Mouse (Mus musculus): ENCODE data around the gene Kif2c.

Gene Kif2c

DNA sequence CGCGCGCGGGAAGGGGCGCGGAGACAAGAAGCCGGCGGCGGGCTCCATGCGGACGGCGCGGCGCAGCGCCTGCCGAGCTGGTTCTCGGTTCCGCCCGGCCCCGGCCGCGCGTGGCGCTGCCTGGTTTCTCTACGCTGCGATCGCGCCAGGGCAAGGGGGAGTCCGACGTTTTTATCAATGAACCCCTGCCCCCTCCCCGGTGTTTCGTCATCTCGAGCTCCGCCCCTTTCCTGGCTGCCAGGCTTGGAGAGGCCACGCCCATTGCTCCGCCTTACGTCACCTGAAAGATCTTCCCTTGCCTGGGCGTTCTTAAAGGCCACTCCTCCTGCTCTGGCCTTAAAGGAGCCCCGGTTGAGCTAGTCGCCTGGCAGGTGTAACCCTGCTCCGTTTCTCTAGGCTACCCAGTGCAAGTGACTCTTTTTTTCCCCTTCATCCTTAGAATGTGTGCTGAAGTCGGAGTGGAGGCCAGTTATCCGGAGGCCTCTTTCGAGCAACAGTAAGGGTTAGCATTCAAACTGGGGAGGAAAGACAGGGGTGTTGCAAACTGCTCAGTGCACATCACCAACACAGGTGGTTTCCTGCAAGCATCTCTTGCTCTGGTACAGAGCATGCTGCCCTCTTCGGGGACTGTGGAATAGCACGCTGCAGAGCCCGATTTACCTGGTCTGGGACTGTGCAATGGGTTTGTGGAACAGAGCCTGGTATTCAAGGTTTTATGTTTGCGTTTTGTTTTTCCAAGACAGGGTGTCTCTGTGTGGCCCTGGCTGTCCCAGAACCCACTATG, 48.4 kb downstream of the Kif2c start, which contains the start of gene Plk3:
Gene Plk3, minus strand, starts transcription at position 147 of the 784 bp plus-strand sequence.
- DNase-seq = peak; percentile 98

GRCm38 (mm10) chr4:117133366-117133796, 49.1 kb downstream of the Kif2c start:
- DNase-seq = no peak

DNA sequence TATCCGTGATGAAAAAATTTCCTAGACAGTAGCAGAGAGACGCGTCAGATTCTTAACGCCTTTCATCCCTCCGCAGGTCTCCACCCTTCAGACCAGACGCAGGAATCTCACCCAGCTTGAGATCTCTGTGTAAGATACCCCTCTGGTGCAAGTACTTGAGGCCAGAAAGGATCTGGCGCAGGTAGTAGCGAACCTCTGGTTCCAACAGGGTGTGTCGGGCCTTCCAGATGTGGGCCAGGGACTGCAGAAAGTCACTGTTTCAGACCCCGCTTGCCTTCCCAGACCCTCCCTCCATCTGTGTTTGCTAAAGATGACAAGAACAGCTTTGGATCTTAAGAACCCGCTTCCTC, 49.7 kb downstream of the Kif2c start:
- DNase-seq = no peak

DNA sequence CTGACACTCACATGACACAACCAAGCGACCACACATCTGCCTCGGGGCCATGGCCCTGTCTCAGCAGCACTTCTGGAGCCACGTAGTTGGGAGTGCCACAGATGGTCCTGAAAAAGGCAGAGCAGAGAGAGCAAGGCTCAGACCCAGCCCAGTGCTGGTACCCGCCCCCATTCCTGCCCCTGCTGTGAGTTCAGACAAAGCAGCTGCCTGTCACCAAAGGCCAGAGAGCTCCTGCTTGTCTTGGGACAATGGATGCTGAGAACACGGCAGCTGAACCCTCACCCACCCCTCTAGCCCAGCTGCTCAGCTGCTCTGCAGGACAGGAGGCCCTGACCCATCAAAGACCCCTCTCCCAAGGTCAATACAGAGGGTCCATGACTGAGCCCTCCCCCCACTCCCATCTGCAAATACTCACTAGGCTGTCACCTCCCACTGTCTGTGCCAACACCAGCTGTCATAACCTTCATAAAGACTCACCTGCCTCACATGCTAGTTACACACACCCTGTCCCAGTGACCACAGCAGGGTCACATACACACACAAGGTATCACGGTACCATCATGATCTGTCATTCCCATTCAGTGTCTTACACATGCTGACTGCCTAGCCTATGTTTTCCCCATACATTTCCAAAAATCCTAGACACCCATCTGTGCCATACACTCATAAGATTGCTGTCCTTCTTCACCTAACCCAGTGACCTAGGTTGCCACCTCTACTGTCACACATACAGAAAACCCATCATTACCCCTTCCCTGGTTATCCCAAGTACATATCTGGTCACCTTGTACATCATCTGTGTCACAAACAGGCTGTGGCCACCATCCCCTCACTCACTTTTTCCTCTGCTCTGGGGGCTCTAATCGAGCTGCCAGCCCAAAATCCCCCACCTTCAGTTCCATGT, 50.3 kb downstream of the Kif2c start:
- no peak for DNase-seq

DNA sequence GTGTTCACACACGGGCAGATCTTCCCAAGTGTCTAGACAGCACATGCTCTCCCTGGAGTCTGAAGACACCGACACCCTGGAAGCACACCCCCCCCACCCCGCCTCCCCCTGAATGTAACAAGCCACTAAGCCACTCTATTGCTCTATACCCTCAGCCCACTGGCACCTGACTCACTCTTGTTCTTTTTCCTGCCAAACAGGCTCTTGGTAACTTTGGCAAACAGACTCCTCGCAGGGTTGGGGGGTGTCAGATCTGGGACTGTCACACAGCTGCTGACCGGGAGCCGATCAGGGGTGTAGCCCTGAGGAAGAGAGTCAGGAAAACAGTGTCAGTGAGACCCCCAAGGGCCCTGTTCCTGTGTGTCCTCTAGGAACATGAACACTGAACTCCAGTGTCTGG, 51.2 kb downstream of the Kif2c start:
- DNase-seq = no peak

GRCm38 (mm10) chr4:117130790-117131189, 51.6 kb downstream of the Kif2c start:
- DNase-seq = no peak

DNA sequence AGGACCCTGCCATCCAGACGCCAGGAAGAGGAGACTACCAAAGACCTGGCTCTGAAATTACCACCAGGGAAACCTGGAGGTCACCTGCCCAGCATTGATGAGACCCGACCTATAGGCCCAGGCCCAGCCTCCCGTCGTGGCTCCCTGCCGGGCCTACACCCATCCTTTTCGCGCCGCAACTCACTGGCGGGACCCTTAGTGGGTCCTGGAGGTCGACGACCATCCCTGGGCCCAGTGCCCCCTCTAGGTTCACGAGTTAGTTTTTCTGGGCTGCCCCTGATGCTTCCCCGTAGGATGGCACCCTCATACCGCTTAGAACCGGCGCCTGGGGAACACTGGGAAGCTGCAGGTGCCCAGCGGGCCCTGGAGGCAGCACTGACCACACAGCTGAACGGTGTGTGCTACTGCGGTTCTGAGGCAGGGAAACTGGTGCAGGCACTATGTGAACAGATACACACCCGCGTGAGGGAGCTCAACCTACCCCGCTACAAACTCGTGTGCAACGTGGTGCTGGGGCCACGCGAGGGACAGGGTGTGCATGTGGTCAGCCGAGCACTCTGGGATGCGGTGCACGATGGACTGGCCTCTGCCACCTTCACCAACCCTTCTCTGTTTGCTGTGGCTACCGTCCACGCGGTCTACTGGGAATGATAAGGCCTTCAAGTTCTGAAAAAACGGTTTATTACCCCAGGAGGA, 54.3 kb downstream of the Kif2c start:
- DNase-seq = no peak

GRCm38 (mm10) chr4:117126675-117127290, 55.7 kb downstream of the Kif2c start, which contains the start of gene Tctex1d4:
Gene Tctex1d4 (plus strand): TSS chr4:117126794.
- peak; percentile 36 to 44 for DNase-seq

- peak; percentile 91 to 94 for DNase-seq
Measured at GRCm38 (mm10) chr4:117125910-117126674, 56.3 kb downstream of the Kif2c start.

GRCm38 (mm10) chr4:117125348-117125909, 57.0 kb downstream of the Kif2c start, which contains the start of gene Btbd19:
Gene Btbd19 (minus strand): TSS chr4:117125725.
- DNase-seq = peak; percentile 64

GRCm38 (mm10) chr4:117124518-117125347, 57.7 kb downstream of the Kif2c start:
- DNase-seq = peak; percentile 71 to 75

DNA sequence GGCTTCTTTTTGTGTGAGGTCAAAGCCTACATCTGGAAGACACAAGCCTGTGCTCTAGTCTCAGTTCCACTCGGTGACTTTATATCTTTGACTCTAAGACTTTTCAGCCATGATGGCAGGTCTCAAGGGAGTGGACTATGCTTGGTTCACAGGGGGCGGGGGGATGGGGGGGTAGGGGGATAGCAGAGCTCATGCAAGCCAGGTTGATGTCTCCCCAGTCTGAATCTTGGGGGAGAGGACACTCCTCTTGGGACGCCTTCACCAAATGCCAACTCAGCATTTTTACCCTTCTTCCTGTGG, 58.3 kb downstream of the Kif2c start:
- no peak for DNase-seq

- DNase-seq = no peak
Measured at GRCm38 (mm10) chr4:117123546-117124217, 58.8 kb downstream of the Kif2c start.

DNA sequence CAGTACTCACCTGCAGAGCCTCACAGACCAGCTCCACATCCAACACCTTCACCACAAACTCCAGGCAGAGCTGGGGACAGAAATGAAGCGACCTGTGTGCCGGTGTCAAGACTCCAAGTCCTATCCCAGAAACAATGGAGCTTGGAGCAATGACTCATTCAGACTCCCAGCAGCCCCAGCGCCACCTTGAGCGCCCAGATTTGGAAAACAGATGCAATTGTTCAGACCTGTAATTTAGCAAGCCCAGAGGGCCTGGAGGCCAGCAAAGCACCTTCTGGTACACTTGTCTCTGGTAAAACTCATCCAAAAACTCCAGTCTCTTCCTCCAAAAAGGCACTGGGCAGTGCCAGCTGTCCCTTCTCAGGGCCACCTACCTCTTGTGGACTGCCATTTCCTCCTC, 60.2 kb downstream of the Kif2c start:
- DNase-seq = no peak

- peak; percentile 98 to 99 for DNase-seq
Measured at GRCm38 (mm10) chr4:117120445-117121414, 61.7 kb downstream of the Kif2c start.

GRCm38 (mm10) chr4:117120052-117120444, 62.4 kb downstream of the Kif2c start:
- DNase-seq = no peak

GRCm38 (mm10) chr4:117119636-117120035, 62.8 kb downstream of the Kif2c start:
- no peak for DNase-seq

- no peak for DNase-seq
Measured at GRCm38 (mm10) chr4:117117931-117118330, 64.5 kb downstream of the Kif2c start.

DNA sequence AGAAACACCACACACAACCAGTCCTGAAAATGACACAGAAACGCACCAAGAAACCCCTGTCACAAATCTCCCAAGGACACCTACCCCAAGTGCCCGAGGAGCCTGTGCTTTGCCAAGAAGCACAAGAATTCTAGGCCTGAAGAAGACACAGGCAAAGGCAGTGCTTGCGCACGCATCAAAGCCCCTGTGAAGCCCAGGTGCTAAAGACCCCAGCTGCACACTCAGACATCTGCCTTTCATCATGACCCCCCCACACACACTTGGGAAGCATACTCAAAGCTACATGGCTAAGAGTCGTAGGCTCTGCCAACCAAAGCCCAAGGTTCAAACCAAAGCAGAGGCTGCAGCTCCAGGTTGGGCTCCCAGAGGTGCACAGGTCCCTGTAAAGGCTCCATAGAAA, 66.8 kb downstream of the Kif2c start:
- DNase-seq = no peak
